Mouse (Mus musculus): Measurements from ENCODE around the gene Pacsin1. TPM values are rescaled to one million over a fixed set of nuclear protein-coding genes. Genes with fewer than 3 reads are reported as not detected.

Pacsin1 gene
- polyA plus RNA-seq, 1 experiment: 24.0 TPM

DNA sequence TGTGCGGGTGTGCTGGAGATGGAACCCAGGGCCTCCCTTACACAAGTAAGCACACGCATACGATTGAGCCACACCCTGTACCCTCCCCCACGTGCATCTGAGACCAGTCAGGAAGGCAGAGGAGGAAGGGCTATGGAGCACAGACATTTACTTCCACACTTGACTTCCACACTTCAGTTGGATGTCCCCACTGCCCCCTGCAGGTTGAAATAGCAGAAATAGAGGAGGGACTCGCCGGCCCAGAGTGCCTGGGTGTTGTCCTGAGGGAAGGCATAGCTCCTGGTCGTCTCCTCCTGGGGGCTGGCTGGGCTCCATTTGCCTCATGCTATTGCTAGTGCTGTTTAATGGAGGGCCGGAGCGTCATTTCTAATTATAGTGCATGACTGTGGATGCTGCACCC, 20.1 kb downstream of the Pacsin1 start:
- Histone ChIP-seq H3K36me3 (ENCODE audit: control insufficient read depth, insufficient read depth, low read length) (no peaks in the 10 kb centered on the region), H3K4me3 (ENCODE audit: control insufficient read depth, insufficient read depth, low read length) (no peak overlapping the region), H3K27me3 (ENCODE audit: control insufficient read depth, insufficient read depth, low read length) (no peaks in the 10 kb centered on the region), H3K27ac (ENCODE audit: control insufficient read depth, insufficient read depth, low read length) (no peak overlapping the region), H3K4me1 (replicated peaks; ENCODE audit: control insufficient read depth, insufficient read depth, low read length) (no peaks in the 10 kb centered on the region)
- TF ChIP-seq CTCF (IDR thresholded peaks at IDR 0.05; ENCODE audit: borderline replicate concordance, control insufficient read depth, extremely low read depth, insufficient read depth, low read length, poor library complexity) (no peak), POLR2A (IDR thresholded peaks at IDR 0.05; ENCODE audit: control insufficient read depth, extremely low read depth, insufficient read depth, low read length, poor library complexity) (no peak)
- WGBS: 65% methylated on average over 9 of the region's 9 CpGs
- no peak for DNase-seq

DNA sequence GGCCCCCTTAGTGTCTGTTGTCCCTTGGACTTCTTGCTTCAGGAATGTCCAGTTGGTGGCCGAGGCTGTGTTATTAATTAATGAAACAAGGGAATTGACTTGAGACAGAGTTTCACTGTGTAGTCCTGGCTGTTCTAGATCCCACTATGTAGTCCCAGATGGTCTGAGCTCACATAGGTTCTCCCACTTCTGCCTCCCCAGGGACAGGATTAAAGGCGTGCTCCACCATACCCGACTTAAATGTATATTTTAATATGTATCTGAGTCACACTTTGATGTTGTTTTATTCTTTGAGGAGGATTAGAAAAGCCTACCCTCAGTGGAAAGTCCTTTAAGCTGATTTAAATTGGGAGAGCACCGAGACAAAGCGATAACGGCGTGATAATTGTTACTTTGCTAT, 21.0 kb downstream of the Pacsin1 start:
- Histone ChIP-seq H3K27me3 (ENCODE audit: control insufficient read depth, insufficient read depth, low read length) (no peaks in the 10 kb centered on the region), H3K27ac (ENCODE audit: control insufficient read depth, insufficient read depth, low read length) (no peak overlapping the region), H3K4me3 (ENCODE audit: control insufficient read depth, insufficient read depth, low read length) (no peak overlapping the region), H3K4me1 (replicated peaks; ENCODE audit: control insufficient read depth, insufficient read depth, low read length) (no peaks in the 10 kb centered on the region), H3K36me3 (ENCODE audit: control insufficient read depth, insufficient read depth, low read length) (no peaks in the 10 kb centered on the region)
- no peak for DNase-seq
- TF ChIP-seq POLR2A (IDR thresholded peaks at IDR 0.05; ENCODE audit: control insufficient read depth, extremely low read depth, insufficient read depth, low read length, poor library complexity) (no peak), CTCF (IDR thresholded peaks at IDR 0.05; ENCODE audit: borderline replicate concordance, control insufficient read depth, extremely low read depth, insufficient read depth, low read length, poor library complexity) (no peak)
- WGBS: 93% methylated on average over 7 of the region's 7 CpGs

DNA sequence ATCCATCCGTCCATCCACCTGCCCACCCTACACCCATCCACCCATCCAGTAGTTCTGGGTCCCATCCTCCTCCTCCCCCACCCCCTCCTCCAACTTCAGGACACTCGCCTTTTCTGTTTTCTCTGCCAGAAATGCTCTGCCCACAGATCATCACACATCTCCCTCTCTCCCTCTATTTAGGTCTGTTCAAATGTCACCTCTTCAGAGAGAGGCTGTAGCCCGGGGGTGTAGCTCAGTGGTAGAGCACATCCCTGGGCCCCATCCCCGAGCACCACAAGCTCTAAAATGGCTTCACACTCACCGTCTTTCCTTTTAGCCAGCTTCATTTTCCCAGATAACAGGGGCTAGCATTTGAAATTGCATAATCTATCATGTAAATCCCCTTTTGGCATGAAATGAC, 22.4 kb downstream of the Pacsin1 start:
- no peak for DNase-seq
- H3K4me3 ChIP-seq (ENCODE audit: control insufficient read depth, insufficient read depth, low read length): no peak overlapping the region
- H3K27ac ChIP-seq (ENCODE audit: control insufficient read depth, insufficient read depth, low read length): no peak overlapping the region
- H3K36me3 ChIP-seq (ENCODE audit: control insufficient read depth, insufficient read depth, low read length): no peaks in the 10 kb centered on the region
- no peaks in the 10 kb centered on the region for H3K4me1 ChIP-seq (replicated peaks; ENCODE audit: control insufficient read depth, insufficient read depth, low read length)
- no peaks in the 10 kb centered on the region for H3K27me3 ChIP-seq (ENCODE audit: control insufficient read depth, insufficient read depth, low read length)
- 93% methylated on average over 5 of the region's 5 CpGs for WGBS
- TF ChIP-seq POLR2A (IDR thresholded peaks at IDR 0.05; ENCODE audit: control insufficient read depth, extremely low read depth, insufficient read depth, low read length, poor library complexity) (no peak), CTCF (IDR thresholded peaks at IDR 0.05; ENCODE audit: borderline replicate concordance, control insufficient read depth, extremely low read depth, insufficient read depth, low read length, poor library complexity) (no peak)

DNA sequence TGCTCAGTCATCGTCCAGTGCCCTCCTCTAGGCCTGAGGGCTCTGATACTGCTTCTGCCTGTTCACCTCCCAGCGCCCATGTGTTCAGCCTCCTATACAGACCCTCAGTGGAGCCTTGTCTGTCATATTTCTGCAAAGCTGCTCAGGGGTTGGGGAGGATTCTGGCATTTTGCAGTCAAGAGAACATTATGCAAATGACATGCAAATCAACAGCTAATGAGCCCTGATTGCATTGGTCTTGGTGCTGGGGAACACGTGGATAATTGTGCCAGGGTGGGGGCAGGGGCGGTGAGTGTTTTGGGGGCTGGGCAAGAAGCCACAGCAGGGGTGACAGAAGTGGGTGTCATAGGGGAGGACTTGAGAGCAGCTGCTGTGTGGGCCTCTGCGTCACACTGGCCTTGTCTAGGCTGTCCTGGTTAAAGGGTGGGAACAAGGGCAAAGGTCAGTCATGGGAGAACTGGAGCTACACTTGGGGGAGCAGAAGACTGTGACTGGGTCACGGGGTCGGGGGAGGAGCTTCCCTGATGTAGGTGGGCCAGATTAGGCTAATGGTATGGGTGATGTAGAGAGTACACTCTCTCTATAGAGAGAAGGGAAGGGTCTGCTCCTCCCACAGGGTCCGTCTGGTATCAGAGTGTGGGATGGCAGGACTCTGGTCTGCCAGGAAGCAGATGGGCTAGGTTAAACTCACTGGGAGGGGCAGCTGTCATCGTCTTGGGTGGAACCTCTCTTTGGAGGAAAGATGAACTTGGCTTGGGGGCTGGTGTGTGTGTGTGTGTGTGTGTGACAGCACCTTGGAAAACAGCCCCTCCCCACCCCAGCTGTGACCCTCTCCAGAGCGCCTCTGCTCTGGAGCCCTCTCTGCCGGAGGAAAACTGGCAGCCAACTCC, 23.9 kb downstream of the Pacsin1 start:
- no peak overlapping the region for H3K27ac ChIP-seq (ENCODE audit: control insufficient read depth, insufficient read depth, low read length)
- H3K4me3 ChIP-seq (ENCODE audit: control insufficient read depth, insufficient read depth, low read length): no peak overlapping the region
- DNase-seq: no peak
- no peaks in the 10 kb centered on the region; the same call in 1 of the 2 replicates for H3K27me3 ChIP-seq (ENCODE audit: control insufficient read depth, insufficient read depth, low read length)
- H3K36me3 ChIP-seq (ENCODE audit: control insufficient read depth, insufficient read depth, low read length): no peaks in the 10 kb centered on the region
- no peaks in the 10 kb centered on the region for H3K4me1 ChIP-seq (replicated peaks; ENCODE audit: control insufficient read depth, insufficient read depth, low read length)
- TF ChIP-seq POLR2A (IDR thresholded peaks at IDR 0.05; ENCODE audit: control insufficient read depth, extremely low read depth, insufficient read depth, low read length, poor library complexity): no peak
- no peak for TF ChIP-seq CTCF (IDR thresholded peaks at IDR 0.05; ENCODE audit: borderline replicate concordance, control insufficient read depth, extremely low read depth, insufficient read depth, low read length, poor library complexity)
- WGBS: 76% methylated on average over 11 of the region's 11 CpGs

DNA sequence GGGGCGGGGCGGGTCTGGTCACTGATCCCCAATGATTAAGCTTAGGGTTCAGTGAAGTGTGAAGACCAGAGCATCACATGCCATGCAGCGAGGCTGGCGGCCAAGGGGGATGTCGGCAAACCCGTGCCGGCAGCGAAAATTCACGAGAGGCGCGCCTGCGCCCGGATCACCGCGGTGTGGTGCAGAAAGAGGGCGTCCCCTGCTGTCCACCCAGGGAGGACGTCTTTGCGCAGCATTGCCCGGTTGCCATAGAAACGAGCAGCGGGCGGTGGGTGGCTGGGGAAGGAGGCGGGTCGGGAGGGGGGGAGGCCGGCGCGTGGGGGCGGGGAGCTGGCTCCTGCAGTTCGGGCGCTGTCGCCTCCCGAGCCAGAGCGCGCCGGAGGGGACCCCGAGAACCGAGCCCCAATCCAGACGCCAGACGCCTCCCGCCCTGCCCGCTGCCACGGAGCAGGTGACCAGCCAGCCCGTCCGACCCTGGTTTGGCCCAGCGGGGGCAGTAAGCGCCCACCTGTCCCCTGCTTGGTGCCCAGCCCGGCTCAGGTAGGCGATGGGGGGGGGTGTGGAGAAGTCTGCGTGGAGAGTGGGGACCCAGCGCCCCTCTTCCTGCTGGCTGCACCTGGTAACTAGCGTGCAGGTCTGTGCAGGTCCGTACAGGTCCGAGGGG, 29.7 kb downstream of the Pacsin1 start:
- Histone ChIP-seq H3K4me1 (replicated peaks; ENCODE audit: control insufficient read depth, insufficient read depth, low read length) (peaks cover 6% of the 10 kb centered on the region; the same call in 1 of the 2 replicates), H3K4me3 (ENCODE audit: control insufficient read depth, insufficient read depth, low read length) (no peak overlapping the region), H3K27ac (ENCODE audit: control insufficient read depth, insufficient read depth, low read length) (no peak overlapping the region), H3K36me3 (ENCODE audit: control insufficient read depth, insufficient read depth, low read length) (no peaks in the 10 kb centered on the region), H3K27me3 (ENCODE audit: control insufficient read depth, insufficient read depth, low read length) (peaks cover 10% of the 10 kb centered on the region; the same call in 1 of the 2 replicates)
- no peak for TF ChIP-seq CTCF (IDR thresholded peaks at IDR 0.05; ENCODE audit: borderline replicate concordance, control insufficient read depth, extremely low read depth, insufficient read depth, low read length, poor library complexity)
- TF ChIP-seq POLR2A (IDR thresholded peaks at IDR 0.05; ENCODE audit: control insufficient read depth, extremely low read depth, insufficient read depth, low read length, poor library complexity): no peak
- WGBS: 2% methylated on average over 40 of the region's 53 CpGs
- DNase-seq: peak; percentile 27

DNA sequence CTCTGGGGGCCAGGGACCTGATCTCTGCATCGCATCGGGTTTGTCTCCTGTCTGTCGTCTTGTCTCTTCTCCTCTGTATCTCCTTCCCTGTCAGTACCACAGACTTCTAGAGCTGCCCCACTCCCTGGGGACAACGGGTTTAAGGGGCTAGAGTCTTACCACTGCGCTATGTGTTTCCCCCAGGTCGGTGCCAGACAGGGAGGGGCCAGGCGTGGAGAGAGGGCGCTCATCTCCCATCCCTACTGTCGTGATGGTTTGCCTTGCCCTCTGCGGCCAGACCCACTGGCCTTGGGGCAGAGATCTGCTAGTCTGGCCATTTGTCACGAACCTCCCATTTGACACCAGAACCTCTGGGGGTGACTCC, 30.2 kb downstream of the Pacsin1 start:
- H3K27ac ChIP-seq (ENCODE audit: control insufficient read depth, insufficient read depth, low read length): no peak overlapping the region
- no peak overlapping the region for H3K4me3 ChIP-seq (ENCODE audit: control insufficient read depth, insufficient read depth, low read length)
- 8% methylated on average over 11 of the region's 11 CpGs for WGBS
- peaks cover 6% of the 10 kb centered on the region; the same call in 1 of the 2 replicates for H3K4me1 ChIP-seq (replicated peaks; ENCODE audit: control insufficient read depth, insufficient read depth, low read length)
- DNase-seq: no peak
- no peaks in the 10 kb centered on the region for H3K36me3 ChIP-seq (ENCODE audit: control insufficient read depth, insufficient read depth, low read length)
- peaks cover 10% of the 10 kb centered on the region; the same call in 1 of the 2 replicates for H3K27me3 ChIP-seq (ENCODE audit: control insufficient read depth, insufficient read depth, low read length)
- no peak for TF ChIP-seq POLR2A (IDR thresholded peaks at IDR 0.05; ENCODE audit: control insufficient read depth, extremely low read depth, insufficient read depth, low read length, poor library complexity)
- TF ChIP-seq CTCF (IDR thresholded peaks at IDR 0.05; ENCODE audit: borderline replicate concordance, control insufficient read depth, extremely low read depth, insufficient read depth, low read length, poor library complexity): no peak

All from thymus, adult 2 months (tissue).